Mouse (Mus musculus): ENCODE results near the gene Olfr70.

Olfr70 gene

DNA sequence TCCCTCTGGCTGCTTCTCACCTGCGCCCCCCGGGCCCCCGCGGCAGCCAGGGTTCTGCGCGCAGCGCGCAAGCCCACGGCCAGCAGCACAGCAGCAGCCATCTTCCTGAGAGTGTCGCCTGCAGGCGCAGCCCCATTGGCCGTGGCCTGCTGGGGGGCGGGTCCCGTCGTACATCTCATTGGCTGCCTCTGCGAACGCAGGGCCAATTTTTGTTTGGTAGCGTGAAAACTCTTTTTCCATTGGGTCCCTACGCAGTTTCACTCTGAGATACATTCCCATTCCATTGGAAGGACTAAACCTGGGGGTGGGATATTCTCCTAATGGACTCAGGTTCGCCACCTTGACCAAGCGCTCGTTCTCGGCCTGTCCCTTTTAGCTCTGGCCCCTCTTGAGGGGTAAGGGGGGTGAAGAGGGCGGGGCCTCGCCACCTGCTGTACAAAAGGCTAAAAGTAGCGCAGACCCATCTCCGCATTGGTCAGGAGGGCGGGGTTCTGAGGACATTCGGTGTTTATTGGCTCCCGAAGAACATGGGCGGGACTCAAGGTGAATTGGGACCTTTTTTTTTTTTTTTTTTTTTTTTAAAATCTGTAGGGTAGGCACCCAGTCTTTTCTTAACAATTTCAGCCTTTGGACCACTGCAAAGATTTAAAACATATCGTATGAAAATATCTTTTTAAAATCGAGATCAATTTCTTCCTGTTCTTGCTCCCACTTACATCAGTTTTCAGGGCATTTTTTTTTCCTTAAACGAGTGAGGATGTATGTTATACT, 44.1 kb downstream of the Olfr70 start, which contains the start of gene Hint2:
TSS of gene Hint2 (minus strand) at position 128 of the 771 bp plus-strand sequence.
- DNase-seq (ENCODE audit: low read depth, low spot score): peak; percentile 100

DNA sequence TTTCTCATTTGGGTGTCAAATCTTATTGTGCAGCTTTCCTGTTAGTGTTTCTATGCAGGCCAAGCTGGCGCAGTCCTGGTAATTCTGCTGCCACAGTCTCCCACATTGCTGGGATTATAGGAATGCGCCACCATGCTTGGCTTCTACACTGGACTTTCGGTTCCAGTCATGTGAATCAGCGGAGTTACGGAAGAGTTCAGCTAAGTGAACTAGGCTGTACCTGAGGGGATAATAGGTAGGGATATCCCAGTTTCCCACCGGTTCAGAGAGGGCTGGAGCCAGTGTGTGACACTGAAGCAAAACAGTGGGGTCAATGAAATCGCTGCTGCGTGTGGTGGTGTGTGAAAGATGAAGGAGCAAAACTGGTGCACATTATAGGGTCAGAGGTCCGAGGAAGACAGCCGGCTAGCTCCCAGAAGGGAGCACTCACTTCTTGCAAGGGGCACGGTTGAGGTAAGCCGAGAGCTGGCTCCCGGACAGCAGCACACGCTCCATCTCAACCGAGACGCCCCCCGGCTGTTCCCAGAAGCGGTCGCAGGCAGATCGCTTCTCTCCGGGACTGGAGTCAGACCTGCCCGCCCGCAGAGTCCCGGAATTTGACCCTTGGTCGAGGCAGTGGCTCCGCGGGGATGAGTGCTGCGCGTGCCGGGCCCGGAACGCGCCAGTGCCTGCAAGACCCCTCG, 44.8 kb downstream of the Olfr70 start:
- DNase-seq (ENCODE audit: low read depth, low spot score): peak; percentile 46

- peak; percentile 47 for DNase-seq (ENCODE audit: low read depth, low spot score)
Observed at GRCm38 (mm10) chr4:43653161-43654015, 47.2 kb downstream of the Olfr70 start, which contains the start of gene Spag8. Gene Spag8 (minus strand): TSS chr4:43653594.

- no peak for DNase-seq (ENCODE audit: low read depth, low spot score)
Observed at GRCm38 (mm10) chr4:43652726-43653125, 47.9 kb downstream of the Olfr70 start.

- DNase-seq (ENCODE audit: low read depth, low spot score): no peak
Observed at GRCm38 (mm10) chr4:43649783-43650182, 50.8 kb downstream of the Olfr70 start.

Data from brain, adult 2 months (tissue).